Mouse (Mus musculus): Measurements from ENCODE around the gene Ntm.

Gene Ntm

GRCm38 (mm10) chr9:29802071-29802705 lies 160.8 kb downstream of the Ntm start:
- in situ Hi-C loops (cut with MboI), result no loop called here

GRCm38 (mm10) chr9:29796281-29796680 lies 166.7 kb downstream of the Ntm start:
- in situ Hi-C loops (cut with MboI), result no loop called here

DNA sequence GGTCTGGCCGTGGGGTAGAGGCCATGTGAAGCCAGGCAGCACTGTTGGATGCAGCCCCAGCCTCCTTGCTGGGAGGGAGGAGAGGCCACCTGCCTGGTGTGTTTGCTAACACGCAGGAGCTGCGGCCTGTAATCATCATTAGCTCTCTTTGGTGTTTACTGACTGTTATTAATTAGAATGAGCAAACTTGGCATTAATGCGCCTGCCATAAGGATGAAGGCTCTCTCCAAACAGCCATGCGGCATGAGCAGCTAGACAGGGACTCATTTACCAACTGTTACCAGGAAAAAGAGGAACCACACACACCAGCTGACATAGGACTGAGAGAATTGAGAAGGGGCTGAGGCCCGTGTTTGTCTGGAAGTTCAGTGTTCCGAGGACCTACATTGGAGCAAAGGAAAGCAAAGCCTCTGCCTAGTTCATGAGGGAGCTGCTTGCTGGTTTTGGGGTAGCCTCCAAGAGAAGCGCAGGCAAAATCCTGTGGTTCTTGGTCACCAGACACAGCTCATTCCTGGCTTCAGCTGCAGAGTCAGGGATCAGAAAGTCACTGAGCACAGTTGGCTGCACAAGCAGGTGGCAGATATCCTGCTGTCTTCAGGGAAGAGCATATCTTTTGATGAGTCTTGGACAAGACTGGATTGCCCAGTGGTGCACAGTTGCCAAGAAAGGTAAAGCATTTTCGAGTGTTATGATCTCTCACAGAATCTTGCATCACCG lies 171.6 kb downstream of the Ntm start:
- in situ Hi-C loops (cut with MboI), result no loop called here

DNA sequence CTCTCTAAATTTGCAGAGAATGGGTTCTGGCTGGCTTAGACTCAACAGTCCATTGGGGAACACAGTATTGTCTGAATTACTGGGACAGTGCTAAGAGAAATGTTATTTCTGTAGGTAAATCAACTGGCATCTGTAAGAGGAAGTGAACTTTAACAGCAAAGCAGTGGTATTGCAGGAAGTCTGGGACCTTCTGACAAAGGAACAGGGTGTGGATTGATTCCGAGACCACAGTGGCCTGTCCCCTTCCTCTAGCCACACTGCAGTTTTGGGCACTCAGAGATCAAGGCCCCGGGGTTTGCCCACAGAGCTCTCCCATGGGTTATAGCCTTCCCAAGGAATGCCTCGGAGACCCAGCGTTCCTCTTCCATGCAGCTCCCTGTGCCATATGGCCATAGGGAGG lies 172.9 kb downstream of the Ntm start:
- in situ Hi-C loops (cut with MboI), result no loop called here

DNA sequence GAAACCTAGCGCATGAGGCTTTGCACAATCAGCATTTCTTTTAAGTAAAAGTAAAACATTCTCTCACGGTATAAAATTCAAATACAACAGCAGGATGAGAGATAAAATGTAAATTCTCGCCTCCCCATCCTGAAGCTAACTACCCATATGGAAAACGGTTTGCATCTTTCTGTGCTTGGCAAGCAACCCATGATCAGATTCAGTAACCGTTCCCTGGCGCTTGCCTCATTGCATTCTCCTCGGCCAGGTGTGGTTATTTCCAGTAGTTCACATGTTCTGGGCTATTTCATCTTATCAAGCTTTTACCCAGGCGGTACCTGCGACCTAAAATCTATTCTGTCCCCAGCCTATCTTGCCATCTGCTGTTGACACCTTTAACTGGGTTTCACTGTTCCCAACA lies 174.1 kb downstream of the Ntm start:
- in situ Hi-C loops (cut with MboI), result no loop called here

- in situ Hi-C loops (cut with MboI), result no loop called here
Measured at GRCm38 (mm10) chr9:29787408-29787807, 175.5 kb downstream of the Ntm start.

- in situ Hi-C loops (cut with MboI), result no loop called here
Measured at GRCm38 (mm10) chr9:29782697-29783096, 180.2 kb downstream of the Ntm start.

GRCm38 (mm10) chr9:29779739-29780138 lies 183.2 kb downstream of the Ntm start:
- in situ Hi-C loops (cut with MboI), result no loop called here

- in situ Hi-C loops (cut with MboI), result no loop called here
Measured at GRCm38 (mm10) chr9:29776951-29777350, 186.0 kb downstream of the Ntm start.

DNA sequence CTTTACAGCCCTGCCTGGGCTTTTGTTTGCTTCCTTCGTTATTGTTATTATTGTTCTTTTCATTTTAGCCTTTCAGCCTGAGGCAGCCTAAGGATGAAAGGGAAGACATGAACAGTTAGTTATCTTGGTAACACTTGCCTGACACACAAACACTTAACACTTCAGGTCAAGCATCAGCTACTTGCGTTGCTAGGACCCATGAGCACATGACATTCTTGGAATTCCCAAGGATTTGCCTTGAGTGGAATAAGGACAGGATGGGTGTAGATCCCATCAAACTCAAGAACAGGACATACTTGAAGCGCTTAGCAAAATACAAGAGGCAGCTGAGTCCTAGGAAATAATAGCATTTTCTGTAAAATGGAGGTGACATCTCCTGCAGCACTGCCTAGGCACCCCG lies 186.4 kb downstream of the Ntm start:
- in situ Hi-C loops (cut with MboI), result no loop called here

GRCm38 (mm10) chr9:29776030-29776429 lies 186.9 kb downstream of the Ntm start:
- in situ Hi-C loops (cut with MboI), result no loop called here

DNA sequence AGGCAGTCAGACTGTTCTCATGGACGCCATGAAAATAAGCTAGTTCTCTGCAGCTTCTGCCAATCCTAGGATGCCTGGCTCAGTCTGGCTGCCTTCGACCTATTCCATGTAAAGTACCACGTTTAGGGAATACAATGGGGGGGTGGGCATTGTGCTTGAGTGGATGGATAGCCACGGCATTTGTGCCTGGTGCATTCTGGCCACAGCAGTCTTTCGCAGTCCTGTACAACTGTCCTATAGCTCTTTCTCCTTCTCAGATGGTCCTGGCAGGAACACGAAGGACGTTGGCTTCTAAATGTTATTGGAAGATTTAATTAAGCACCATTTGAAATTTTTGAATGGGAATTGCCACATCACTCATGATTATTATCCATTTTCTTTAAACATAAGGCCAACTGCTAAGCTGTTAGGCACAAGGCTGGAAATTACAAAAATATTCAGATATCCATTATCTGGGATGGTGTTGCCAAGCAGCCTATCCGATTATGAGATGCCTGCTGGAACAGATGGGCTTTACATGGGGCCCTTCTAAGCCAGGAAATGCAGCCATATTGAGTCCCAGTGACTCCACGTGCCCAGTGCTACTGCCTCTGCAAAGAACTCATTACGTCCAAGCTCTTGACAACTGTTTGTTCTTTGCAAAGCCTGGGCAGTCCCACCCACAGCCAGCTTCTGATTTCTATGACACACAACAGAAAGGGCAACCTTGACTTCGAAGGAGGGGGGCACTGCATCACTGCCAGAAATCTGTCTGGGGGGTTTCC lies 190.1 kb downstream of the Ntm start:
- in situ Hi-C loops (cut with MboI), result no loop called here

DNA sequence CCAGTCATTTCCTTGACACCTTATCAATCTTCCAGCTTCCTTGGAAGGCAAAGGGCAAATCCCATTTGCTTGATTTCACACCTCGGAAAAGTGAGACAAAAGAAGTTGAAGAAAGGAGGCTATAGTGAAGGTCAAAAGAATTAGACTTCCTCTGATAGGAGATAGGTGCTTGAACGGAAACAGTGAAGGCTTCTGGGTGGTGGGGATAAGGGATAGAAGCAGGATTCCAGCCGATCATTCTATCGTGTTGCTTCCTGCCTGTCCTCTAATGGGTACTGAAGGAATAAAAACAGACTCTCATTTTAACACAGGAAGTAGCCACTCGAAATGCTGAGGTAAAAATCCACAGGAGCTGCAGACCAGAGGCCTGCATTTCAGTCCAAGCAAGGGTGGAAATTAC lies 191.1 kb downstream of the Ntm start:
- in situ Hi-C loops (cut with MboI), result no loop called here

DNA sequence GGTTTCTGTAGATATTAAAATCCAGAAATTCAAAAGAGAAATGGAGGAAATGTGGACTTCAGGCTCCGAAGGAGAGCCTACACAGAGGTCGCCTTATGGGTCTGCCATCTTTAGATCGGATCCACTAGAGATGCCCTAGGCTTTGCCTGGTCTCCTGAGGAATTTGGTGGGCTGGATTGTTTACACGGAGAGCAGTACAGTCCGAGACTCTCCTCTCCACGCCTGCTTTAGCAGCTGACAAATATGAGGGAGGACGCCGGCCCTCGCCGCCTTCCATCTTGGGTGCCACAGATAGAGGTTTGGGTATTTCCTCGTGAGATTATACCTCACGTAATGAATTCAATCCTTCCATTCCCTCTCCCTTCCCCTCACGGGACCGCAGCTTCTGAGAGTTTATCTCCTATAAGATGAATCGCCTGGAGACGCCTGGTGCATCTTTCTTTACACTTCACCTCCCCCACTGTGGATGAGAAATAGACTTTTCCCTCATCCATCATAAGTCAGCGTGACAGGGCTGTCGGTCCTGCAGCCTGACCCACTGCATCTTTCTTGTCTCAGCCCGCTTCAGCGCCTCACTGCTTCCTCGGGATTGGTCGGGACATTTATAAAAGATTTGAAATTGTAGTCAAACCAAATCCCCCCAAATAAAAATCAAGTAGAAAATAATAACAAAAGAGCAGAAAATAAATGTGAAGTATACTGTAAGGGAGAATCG lies 191.7 kb downstream of the Ntm start:
- in situ Hi-C loops (cut with MboI), result no loop called here

GRCm38 (mm10) chr9:29769361-29769760 lies 193.6 kb downstream of the Ntm start:
- in situ Hi-C loops (cut with MboI), result no loop called here

GRCm38 (mm10) chr9:29765990-29766980 lies 196.7 kb downstream of the Ntm start:
- in situ Hi-C loops (cut with MboI), result no loop called here

- in situ Hi-C loops (cut with MboI), result no loop called here
Measured at GRCm38 (mm10) chr9:29763338-29763737, 199.6 kb downstream of the Ntm start.

- in situ Hi-C loops (cut with MboI), result no loop called here
Measured at GRCm38 (mm10) chr9:29761952-29762586, 200.9 kb downstream of the Ntm start.

DNA sequence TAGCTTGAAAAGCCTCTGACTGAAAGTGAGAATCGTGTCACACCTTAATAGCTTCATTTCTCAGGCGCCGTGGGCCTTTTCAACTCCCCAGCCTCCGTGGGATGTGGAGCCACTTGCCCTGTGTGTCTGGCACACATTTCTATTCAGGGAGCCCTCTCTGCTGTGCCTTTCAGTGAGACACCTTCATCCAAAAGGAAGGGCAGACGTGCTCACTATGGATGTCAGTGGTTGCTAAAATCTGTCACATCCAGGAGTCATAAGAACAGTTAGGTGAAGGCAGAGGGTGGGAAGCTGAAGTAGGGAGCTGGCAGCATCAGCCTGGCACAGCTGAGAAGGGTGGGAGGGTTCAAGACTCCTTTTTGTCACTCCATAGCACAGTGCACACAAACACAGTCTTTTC lies 201.4 kb downstream of the Ntm start:
- in situ Hi-C loops (cut with MboI), result no loop called here

DNA sequence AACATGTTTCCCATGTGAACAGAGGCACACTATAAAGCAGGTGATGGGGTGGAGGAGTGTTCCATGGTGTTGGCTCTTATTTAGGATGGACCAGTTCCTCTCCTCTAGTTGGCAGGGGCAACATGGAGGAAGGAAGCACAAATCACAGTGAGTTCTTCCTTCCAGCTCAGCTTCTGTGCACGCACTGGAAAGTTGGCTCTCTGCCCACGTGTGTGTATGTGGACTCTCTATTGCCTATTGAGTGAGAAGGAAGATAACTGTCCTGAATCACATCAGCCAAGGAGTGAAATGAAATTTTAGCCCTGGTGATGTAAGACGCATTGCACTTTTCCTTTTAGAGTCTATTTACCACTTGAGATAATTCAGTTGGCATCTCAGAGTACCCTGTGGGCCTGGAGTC lies 203.0 kb downstream of the Ntm start:
- in situ Hi-C loops (cut with MboI), result no loop called here

DNA sequence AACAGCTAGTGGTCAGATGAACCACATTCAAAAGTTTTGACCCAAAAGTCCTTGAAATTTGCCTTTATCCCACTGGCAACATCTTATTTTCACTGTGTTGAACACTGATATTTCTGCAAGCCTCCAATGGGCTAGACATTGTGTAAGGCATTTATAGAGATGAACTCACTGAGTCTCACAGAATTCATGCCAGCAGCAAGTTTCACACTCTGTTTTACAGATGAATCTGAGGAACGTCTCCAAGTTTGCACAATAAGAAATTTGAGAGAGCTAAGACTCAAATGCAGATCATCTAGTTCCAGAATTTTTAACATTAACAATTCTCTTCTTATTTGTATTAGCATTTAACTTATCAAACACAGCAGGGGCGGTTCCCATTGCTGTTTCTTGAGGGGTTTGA lies 203.9 kb downstream of the Ntm start:
- in situ Hi-C loops (cut with MboI), result no loop called here

Measured in mature B cell (primary cell).